Mouse (Mus musculus) liver, embryonic 14.5 days (tissue): ENCODE data around the gene Slc17a3. TPM values are rescaled to one million over a fixed set of nuclear protein-coding genes. Genes with fewer than 3 reads are reported as not detected.

Source experiments
- ATAC-seq: fragments of 200-750 bp; cut with Nextera tagmentation; 2 replicates; pipeline ENCODE4 v1.8.0; 2017; ENCODE audit warnings: moderate number of reproducible peaks, mild to moderate bottlenecking, moderate library complexity; ENCODE audit not compliant: insufficient read depth
- DNase-seq, 3 experiments: peaks; one replicate each; pipeline ENCODE4 v3.0.0-alpha.2; 2012 to 2013; ENCODE audit warnings: low read depth in 3 of 3, low spot score in 3 of 3
- H3K27ac ChIP-seq: fragments of 300-500 bp; sonication (generic); 2 replicates; pipeline ENCODE4 v1.5.1; 2014; ENCODE audit warnings: moderate library complexity, mild to moderate bottlenecking, control low read depth, inconsistent platforms
- H3K27me3 ChIP-seq: fragments of 300-500 bp; sonication (generic); 2 replicates; pipeline ENCODE4 v1.6.1; 2014; ENCODE audit warnings: mild to moderate bottlenecking, low read length, moderate library complexity; ENCODE audit not compliant: control insufficient read depth, insufficient read depth
- H3K36me3 ChIP-seq: fragments of 300-500 bp; sonication (generic); replicated peaks from 2 replicates; pipeline ENCODE4 v1.6.1; 2014; ENCODE audit warnings: low read depth; ENCODE audit not compliant: control insufficient read depth, insufficient read depth
- H3K4me1 ChIP-seq, 2 experiments: fragments of 200-500 bp in 1 of 2; fragments of 300-500 bp in 1 of 2; sonication (generic) in 1 of 2; replicated peaks; 2 replicates each; pipeline ENCODE4 v1.6.1; 2012 to 2014; ENCODE audit warnings: antibody characterized with exemption in 1 of 2, inconsistent platforms in 1 of 2, low read length in 1 of 2; ENCODE audit not compliant: control insufficient read depth in 2 of 2, insufficient read depth in 2 of 2
- H3K4me2 ChIP-seq: fragments of 300-500 bp; sonication (generic); 2 replicates; pipeline ENCODE4 v1.6.1; 2014; ENCODE audit warnings: low read depth, mild to moderate bottlenecking, control low read depth, moderate library complexity
- H3K4me3 ChIP-seq, 2 experiments: fragments of 200-500 bp in 1 of 2; fragments of 300-500 bp in 1 of 2; sonication (generic) in 1 of 2; 2 replicates each; pipeline ENCODE4 v1.5.1; 2012 to 2014; ENCODE audit warnings: low read depth in 2 of 2, low read length in 2 of 2, mild to moderate bottlenecking in 2 of 2, control low read depth in 1 of 2, inconsistent platforms in 1 of 2, moderate library complexity in 1 of 2; ENCODE audit not compliant: insufficient read depth in 1 of 2
- H3K9ac ChIP-seq: fragments of 300-500 bp; sonication (generic); replicated peaks from 2 replicates; pipeline ENCODE4 v1.6.1; 2014; ENCODE audit warnings: mild to moderate bottlenecking, control low read depth, moderate library complexity
- H3K9me3 ChIP-seq: fragments of 300-500 bp; sonication (generic); 2 replicates; pipeline ENCODE4 v1.6.1; 2016; ENCODE audit warnings: low read length, mixed read lengths; ENCODE audit not compliant: control insufficient read depth
- CTCF ChIP-seq: IDR thresholded peaks from 2 replicates; pipeline ENCODE4 v1.5.1; 2016; ENCODE audit warnings: antibody characterized with exemption, low read depth, control low read depth
- EP300 ChIP-seq: IDR thresholded peaks from 2 replicates; pipeline ENCODE4 v1.6.1; 2016; ENCODE audit warnings: antibody characterized with exemption, low read depth
- WGBS: fragments of 180-500 bp; shearing (Covaris S2); extraction: QIAGEN DNeasy Blood & Tissue Kit; methylation state at CpG from one replicate; pipeline ENCODE4 v1.1.7; 2014; ENCODE audit not compliant: insufficient replicate concordance; 5-methylcytosine and 5-hydroxymethylcytosine counted together
- polyA plus RNA-seq, 2 experiments: library from polyadenylated mRNA; depleted of rRNA in 1 of 2; stranded (reverse) in 1 of 2; unstranded in 1 of 2; fragments of >200 nt; fragmentation: Nextera tagmentation in 1 of 2; extraction: Ambion mirVana in 1 of 2; gene quantifications; 2 replicates each; pipeline versions ENCODE4 v1.2.1 to v1.2.3; 2012 to 2014

Gene Slc17a3
- polyA plus RNA-seq, 2 experiments, result 3.8 to 4.7 TPM

DNA sequence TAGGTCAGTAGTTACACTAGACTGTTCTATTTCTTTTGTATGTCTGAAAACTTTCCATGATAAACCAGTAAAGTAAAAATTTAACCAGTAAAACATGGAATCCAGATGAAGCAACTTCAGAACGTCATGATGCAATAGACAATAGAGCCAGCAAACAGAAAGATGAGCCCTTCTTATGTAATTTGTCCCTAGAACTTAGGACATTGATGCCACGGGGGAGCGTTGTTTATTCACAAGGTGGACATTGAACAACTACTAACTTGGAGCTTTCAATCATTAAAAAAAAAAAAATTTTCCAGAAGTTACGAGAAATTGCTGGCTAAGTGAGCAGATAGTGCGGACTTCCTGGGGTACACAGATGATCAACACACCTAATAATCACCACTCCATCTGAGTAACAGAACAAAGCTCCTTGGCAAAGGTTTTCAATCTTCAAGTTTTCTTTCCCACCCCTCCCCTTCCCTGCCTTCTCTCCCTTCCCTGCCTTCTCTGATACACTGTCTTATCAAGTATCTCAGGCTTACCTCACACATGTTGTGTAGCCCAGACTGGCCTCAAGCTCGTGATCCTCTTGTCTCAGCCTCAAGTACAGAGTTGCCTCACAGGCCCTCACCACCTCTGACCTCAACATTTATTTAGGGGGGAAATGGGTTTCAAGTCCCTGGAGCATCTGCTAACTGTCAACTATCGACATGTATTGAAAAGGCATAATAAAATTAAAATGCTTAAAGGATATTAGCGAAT, 29.7 kb downstream of the Slc17a3 start:
- no peak for ATAC-seq
- Histone ChIP-seq H3K4me2 (no peak overlapping the region), H3K27ac (no peak overlapping the region), H3K36me3 (no peaks in the 10 kb centered on the region), H3K4me1 (peaks cover 0 to 18% of the 10 kb centered on the region in 2 experiments; a peak in 2 of 4 replicates), H3K9me3 (no peaks in the 10 kb centered on the region), H3K27me3 (no peaks in the 10 kb centered on the region), H3K9ac (no peak overlapping the region), H3K4me3 (no peak overlapping the region)
- WGBS, result 54% methylated on average over 8 of the region's 8 CpGs
- TF ChIP-seq CTCF (no peak), EP300 (no peak)
- DNase-seq, result peak in 2 of 3 experiments; percentile 17 to 20

DNA sequence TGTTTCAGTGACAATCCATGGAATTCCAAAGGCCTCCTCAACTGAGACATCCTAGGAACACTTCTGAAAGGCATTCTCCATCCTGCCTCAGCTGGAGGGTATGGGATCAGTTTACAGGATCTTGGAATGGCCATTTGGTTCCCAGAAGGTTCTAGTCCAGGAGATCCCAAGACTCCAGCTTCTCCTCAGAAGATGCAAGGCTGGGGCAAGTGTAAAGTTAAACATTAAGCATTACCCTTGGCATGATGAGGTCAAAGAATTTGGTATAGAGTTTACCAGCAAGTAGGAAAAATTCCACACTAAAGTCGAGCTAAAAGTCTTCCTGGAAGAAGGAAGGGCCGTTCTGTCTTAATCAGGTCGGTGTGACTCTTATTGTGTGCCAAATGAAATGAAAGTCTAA, 30.8 kb downstream of the Slc17a3 start:
- H3K27me3 ChIP-seq, result no peaks in the 10 kb centered on the region
- H3K36me3 ChIP-seq, result no peaks in the 10 kb centered on the region
- H3K4me1 ChIP-seq, result peaks cover 0 to 18% of the 10 kb centered on the region in 2 experiments; a peak in 2 of 4 replicates
- no peak overlapping the region for H3K27ac ChIP-seq
- DNase-seq (no peak), ATAC-seq (no peak)
- WGBS, result 51% methylated on average over 3 of the region's 3 CpGs
- H3K4me2 ChIP-seq, result no peak overlapping the region
- H3K9ac ChIP-seq, result no peak overlapping the region
- TF ChIP-seq EP300 (no peak), CTCF (no peak)
- no peak overlapping the region for H3K4me3 ChIP-seq
- no peaks in the 10 kb centered on the region for H3K9me3 ChIP-seq

DNA sequence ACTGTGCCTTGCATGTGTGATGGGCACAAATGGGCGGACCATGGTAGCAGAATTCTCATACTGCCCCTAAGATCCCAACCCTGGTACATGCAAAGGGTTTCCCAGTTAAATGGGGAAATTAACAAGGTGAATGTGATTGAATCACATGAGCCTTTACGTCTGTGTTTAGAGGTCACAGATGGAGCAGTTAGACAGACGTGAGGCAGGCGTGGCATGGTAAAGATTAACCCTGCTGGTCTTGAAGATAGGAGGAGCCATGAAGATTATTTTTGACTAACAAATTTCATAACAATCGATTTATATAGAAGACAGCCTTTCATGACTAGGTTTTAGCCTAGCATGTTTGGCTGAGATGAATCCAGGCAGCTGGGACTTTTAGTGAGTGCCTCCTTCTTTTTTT, 33.9 kb downstream of the Slc17a3 start:
- H3K4me3 ChIP-seq, result no peak overlapping the region
- no peaks in the 10 kb centered on the region for H3K9me3 ChIP-seq
- no peak for ATAC-seq
- no peaks in the 10 kb centered on the region for H3K36me3 ChIP-seq
- WGBS, result 32% methylated on average over 5 of the region's 5 CpGs
- no peak overlapping the region for H3K9ac ChIP-seq
- H3K4me1 ChIP-seq, result peaks cover 0 to 11% of the 10 kb centered on the region in 2 experiments; a peak in 2 of 4 replicates
- no peak overlapping the region for H3K4me2 ChIP-seq
- no peak overlapping the region for H3K27ac ChIP-seq
- no peak for TF ChIP-seq CTCF
- no peak for TF ChIP-seq EP300
- DNase-seq, result no peak
- H3K27me3 ChIP-seq, result no peaks in the 10 kb centered on the region

- no peak overlapping the region for H3K9ac ChIP-seq
- no peaks in the 10 kb centered on the region for H3K27me3 ChIP-seq
- H3K27ac ChIP-seq, result no peak overlapping the region
- no peaks in the 10 kb centered on the region for H3K9me3 ChIP-seq
- no peak for TF ChIP-seq CTCF
- no peak for TF ChIP-seq EP300
- H3K4me2 ChIP-seq, result no peak overlapping the region
- DNase-seq (no peak), ATAC-seq (no peak)
- no peaks in the 10 kb centered on the region for H3K36me3 ChIP-seq
- 28% methylated on average over 3 of the region's 3 CpGs for WGBS
- H3K4me1 ChIP-seq, result no peaks in the 10 kb centered on the region
- H3K4me3 ChIP-seq, result no peak overlapping the region
Measured at GRCm38 (mm10) chr13:23879106-23879505, 39.9 kb downstream of the Slc17a3 start.

GRCm38 (mm10) chr13:23879636-23880035, 40.4 kb downstream of the Slc17a3 start:
- no peaks in the 10 kb centered on the region for H3K36me3 ChIP-seq
- no peak overlapping the region for H3K9ac ChIP-seq
- ATAC-seq (no peak), DNase-seq (no peak)
- TF ChIP-seq EP300, result no peak
- TF ChIP-seq CTCF, result no peak
- H3K27me3 ChIP-seq, result no peaks in the 10 kb centered on the region
- 9% methylated on average over 5 of the region's 5 CpGs for WGBS
- no peak overlapping the region for H3K27ac ChIP-seq
- no peak overlapping the region for H3K4me2 ChIP-seq
- no peaks in the 10 kb centered on the region for H3K9me3 ChIP-seq
- no peaks in the 10 kb centered on the region for H3K4me1 ChIP-seq
- no peak overlapping the region for H3K4me3 ChIP-seq
